Mouse (Mus musculus) forebrain, postnatal 0 days (tissue): ENCODE data around the gene Rbms3. TPM values are rescaled to one million over a fixed set of nuclear protein-coding genes. Genes with fewer than 3 reads are reported as not detected.

Source experiments
- ATAC-seq: fragments of 200-750 bp; cut with Nextera tagmentation; 2 replicates; pipeline ENCODE4 v1.8.0; 2017; ENCODE audit warnings: mild to moderate bottlenecking, moderate library complexity
- DNase-seq: peaks from one replicate; pipeline ENCODE4 v3.0.0-alpha.2; 2015
- H3K27ac ChIP-seq: fragments of 300-500 bp; sonication (generic); 2 replicates; pipeline ENCODE4 v1.5.1; 2014; ENCODE audit warnings: low read depth, mild to moderate bottlenecking, antibody characterized with exemption, low read length, moderate library complexity, mixed read lengths
- H3K27me3 ChIP-seq: fragments of 300-500 bp; sonication (generic); 2 replicates; pipeline ENCODE4 v1.6.1; 2014; ENCODE audit warnings: mild to moderate bottlenecking, low read length, mixed read lengths; ENCODE audit not compliant: insufficient read depth
- H3K36me3 ChIP-seq: fragments of 300-500 bp; sonication (generic); 2 replicates; pipeline ENCODE4 v1.6.1; 2014; ENCODE audit warnings: mild to moderate bottlenecking, moderate library complexity; ENCODE audit not compliant: insufficient read depth
- H3K4me1 ChIP-seq: fragments of 300-500 bp; sonication (generic); 2 replicates; pipeline ENCODE4 v1.6.1; 2014; ENCODE audit warnings: antibody characterized with exemption; ENCODE audit not compliant: insufficient read depth
- H3K4me2 ChIP-seq: fragments of 300-500 bp; sonication (generic); 2 replicates; pipeline ENCODE4 v1.6.1; 2014; ENCODE audit warnings: low read depth, mild to moderate bottlenecking, moderate library complexity
- H3K4me3 ChIP-seq: fragments of 300-500 bp; sonication (generic); 2 replicates; pipeline ENCODE4 v1.5.1; 2014; ENCODE audit warnings: low read depth, low read length, mixed read lengths
- H3K9ac ChIP-seq: fragments of 300-500 bp; sonication (generic); 2 replicates; pipeline ENCODE4 v1.6.1; 2014; ENCODE audit warnings: mild to moderate bottlenecking
- H3K9me3 ChIP-seq: fragments of 300-500 bp; sonication (generic); 2 replicates; pipeline ENCODE4 v1.6.1; 2016; ENCODE audit warnings: low read length
- CTCF ChIP-seq: sonication (generic); IDR thresholded peaks from 2 replicates; pipeline ENCODE4 v1.5.1; 2016; ENCODE audit warnings: antibody characterized with exemption, control low read depth, low read depth
- WGBS: fragments of 180-500 bp; shearing (Covaris S2); extraction: QIAGEN DNeasy Blood & Tissue Kit; methylation state at CpG from one replicate; pipeline ENCODE4 v1.1.7; 2014; 5-methylcytosine and 5-hydroxymethylcytosine counted together
- polyA plus RNA-seq: library from polyadenylated mRNA; unstranded; fragments of >200 nt; fragmentation: Nextera tagmentation; extraction: Ambion mirVana; gene quantifications from 2 replicates; pipeline ENCODE4 v1.2.1, GENCODE M21; 2015
- total RNA-seq: library from RNA; depleted of rRNA; stranded (reverse); fragments of >200 nt; gene quantifications from 2 replicates; pipeline ENCODE4 v1.2.3, GENCODE M21; 2014

Gene Rbms3
- total and polyA plus RNA-seq, 2 experiments from 2014 or later, result 29.9 to 38.8 TPM

DNA sequence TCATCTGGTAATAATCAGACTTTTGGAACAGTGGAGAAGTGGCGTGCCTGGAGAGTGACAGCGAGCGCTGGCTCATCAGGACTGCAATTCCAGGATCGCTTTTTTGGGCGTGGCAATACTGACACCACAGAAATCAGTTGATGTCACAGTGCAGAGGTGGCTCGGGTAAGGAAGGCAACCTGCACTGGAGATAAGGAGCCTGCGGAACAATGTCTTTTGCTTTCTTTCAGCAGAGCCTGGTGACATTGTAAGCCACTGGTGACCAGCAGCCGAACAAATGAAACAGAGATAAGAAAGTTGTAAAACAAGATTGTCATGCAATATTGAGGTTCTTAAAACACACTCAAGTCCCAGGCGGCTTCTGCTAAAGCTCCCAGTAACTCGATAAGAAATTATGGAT lies 998.9 kb downstream of the Rbms3 start:
- Histone ChIP-seq H3K36me3 (no peaks in the 10 kb centered on the region), H3K9ac (no peak overlapping the region), H3K27me3 (no peaks in the 10 kb centered on the region), H3K27ac (no peak overlapping the region), H3K4me1 (no peaks in the 10 kb centered on the region), H3K4me3 (no peak overlapping the region), H3K9me3 (no peaks in the 10 kb centered on the region), H3K4me2 (no peak overlapping the region)
- TF ChIP-seq CTCF, result no peak
- ATAC-seq (no peak), DNase-seq (no peak)
- WGBS, result 81% methylated on average over 10 of the region's 10 CpGs

GRCm38 (mm10) chr9:116620434-116620833 lies 1009.3 kb downstream of the Rbms3 start:
- ATAC-seq (no peak), DNase-seq (no peak)
- Histone ChIP-seq H3K9me3 (no peaks in the 10 kb centered on the region), H3K36me3 (no peaks in the 10 kb centered on the region), H3K27me3 (no peaks in the 10 kb centered on the region), H3K4me3 (no peak overlapping the region), H3K9ac (no peak overlapping the region), H3K4me2 (no peak overlapping the region), H3K4me1 (0 out of 2 replicates have a peak, but pooled peaks cover 5% of the 10 kb centered on the region), H3K27ac (no peak overlapping the region)
- WGBS, result 77% methylated on average over 5 of the region's 5 CpGs
- no peak for TF ChIP-seq CTCF

DNA sequence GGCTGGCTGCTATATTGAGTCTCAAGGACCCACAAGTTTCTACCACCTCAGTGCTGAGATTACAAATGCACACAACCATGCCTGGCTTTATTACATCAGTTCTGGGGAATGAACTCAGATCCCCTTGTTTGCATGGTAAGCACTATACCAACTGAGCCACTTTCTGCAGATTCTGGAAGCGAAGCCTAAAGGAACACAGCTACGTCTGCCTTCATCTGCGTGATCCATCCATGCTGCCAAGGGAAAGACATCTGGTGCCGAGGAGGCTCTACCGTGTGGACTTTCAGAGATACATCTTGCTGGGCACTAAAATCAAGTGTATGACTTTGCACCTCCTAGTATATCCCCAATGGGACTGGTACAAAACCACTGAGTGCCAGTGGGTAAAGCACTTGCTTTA lies 1010.8 kb downstream of the Rbms3 start:
- H3K4me2 ChIP-seq, result no peak overlapping the region
- no peak overlapping the region for H3K4me3 ChIP-seq
- ATAC-seq, result no peak
- H3K27me3 ChIP-seq, result no peaks in the 10 kb centered on the region
- DNase-seq, result no peak
- H3K9ac ChIP-seq, result no peak overlapping the region
- 0 out of 2 replicates have a peak, but pooled peaks cover 5% of the 10 kb centered on the region for H3K4me1 ChIP-seq
- 88% methylated on average over 5 of the region's 5 CpGs for WGBS
- no peaks in the 10 kb centered on the region for H3K9me3 ChIP-seq
- no peaks in the 10 kb centered on the region for H3K36me3 ChIP-seq
- H3K27ac ChIP-seq, result no peak overlapping the region
- TF ChIP-seq CTCF, result no peak

GRCm38 (mm10) chr9:116613276-116613675 lies 1016.4 kb downstream of the Rbms3 start:
- H3K9me3 ChIP-seq, result no peaks in the 10 kb centered on the region
- no peak for ATAC-seq
- no peaks in the 10 kb centered on the region for H3K4me1 ChIP-seq
- H3K36me3 ChIP-seq, result no peaks in the 10 kb centered on the region
- no peaks in the 10 kb centered on the region for H3K27me3 ChIP-seq
- no peak overlapping the region for H3K27ac ChIP-seq
- DNase-seq, result no peak
- H3K4me3 ChIP-seq, result no peak overlapping the region
- H3K4me2 ChIP-seq, result no peak overlapping the region
- 88% methylated on average over 7 of the region's 7 CpGs for WGBS
- no peak for TF ChIP-seq CTCF
- H3K9ac ChIP-seq, result no peak overlapping the region

DNA sequence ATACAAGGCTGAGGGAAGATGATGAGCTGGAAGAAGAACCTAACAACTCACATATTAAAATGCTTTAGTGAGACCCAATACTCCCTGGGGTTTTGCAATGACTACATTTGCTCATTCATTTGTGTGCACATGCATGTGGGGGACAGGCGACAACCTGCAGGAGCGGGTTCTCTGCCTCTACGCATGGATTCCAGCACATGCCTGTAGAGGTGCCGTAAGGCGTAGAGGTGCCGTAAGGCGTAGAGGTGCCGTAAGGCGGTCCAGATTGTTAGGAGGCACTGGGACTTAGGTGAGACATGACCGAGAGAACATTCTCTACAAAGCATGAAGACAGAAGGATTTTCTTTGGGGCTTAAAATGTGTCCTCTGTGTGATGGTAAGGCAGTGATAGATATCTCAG lies 1033.7 kb downstream of the Rbms3 start:
- no peak for ATAC-seq
- 98% methylated on average over 10 of the region's 10 CpGs for WGBS
- Histone ChIP-seq H3K36me3 (no peaks in the 10 kb centered on the region), H3K9ac (no peak overlapping the region), H3K4me3 (no peak overlapping the region), H3K27me3 (no peaks in the 10 kb centered on the region), H3K4me2 (no peak overlapping the region), H3K4me1 (no peaks in the 10 kb centered on the region), H3K9me3 (no peaks in the 10 kb centered on the region), H3K27ac (no peak overlapping the region)
- no peak for DNase-seq
- no peak for TF ChIP-seq CTCF

DNA sequence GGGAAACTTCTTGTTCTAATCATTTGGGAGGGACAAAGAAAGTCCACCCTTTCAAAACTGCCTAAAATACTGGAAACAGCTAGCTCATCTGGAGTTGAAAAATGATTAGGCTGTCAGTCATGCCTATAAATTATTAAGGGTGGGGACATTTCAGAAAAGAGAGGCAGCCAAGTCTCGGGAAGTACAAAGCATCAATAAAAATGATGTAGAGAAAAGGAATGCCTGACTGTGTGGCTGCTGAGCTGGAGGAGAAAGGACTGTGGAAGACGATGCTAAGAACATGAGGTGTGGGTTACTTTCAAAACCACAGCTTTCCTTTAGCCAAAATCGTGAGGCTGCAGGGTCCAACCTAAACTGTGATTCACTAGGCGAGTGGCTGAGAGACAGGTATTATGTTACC lies 1037.2 kb downstream of the Rbms3 start:
- Histone ChIP-seq H3K9ac (no peak overlapping the region), H3K36me3 (no peaks in the 10 kb centered on the region), H3K4me3 (no peak overlapping the region), H3K27me3 (no peaks in the 10 kb centered on the region), H3K27ac (no peak overlapping the region), H3K4me2 (no peak overlapping the region), H3K9me3 (0 out of 2 replicates have a peak, but pooled peaks cover 4% of the 10 kb centered on the region), H3K4me1 (no peaks in the 10 kb centered on the region)
- TF ChIP-seq CTCF, result no peak
- DNase-seq (no peak), ATAC-seq (no peak)
- 88% methylated on average over 4 of the region's 4 CpGs for WGBS

- no peak for TF ChIP-seq CTCF
- Histone ChIP-seq H3K27ac (no peak overlapping the region), H3K9me3 (0 out of 2 replicates have a peak, but pooled peaks cover 4% of the 10 kb centered on the region), H3K4me1 (no peaks in the 10 kb centered on the region), H3K36me3 (no peaks in the 10 kb centered on the region), H3K27me3 (no peaks in the 10 kb centered on the region), H3K9ac (no peak overlapping the region), H3K4me3 (no peak overlapping the region), H3K4me2 (no peak overlapping the region)
- DNase-seq, result no peak
- no peak; the same call in 1 of the 2 replicates for ATAC-seq
- 80% methylated on average over 9 of the region's 9 CpGs for WGBS
Measured at GRCm38 (mm10) chr9:116591071-116591470, 1038.6 kb downstream of the Rbms3 start.

- Histone ChIP-seq H3K4me1 (no peaks in the 10 kb centered on the region), H3K9ac (no peak overlapping the region), H3K4me3 (no peak overlapping the region), H3K27ac (no peak overlapping the region), H3K27me3 (no peaks in the 10 kb centered on the region), H3K9me3 (no peaks in the 10 kb centered on the region), H3K36me3 (no peaks in the 10 kb centered on the region), H3K4me2 (no peak overlapping the region)
- ATAC-seq (no peak), DNase-seq (no peak)
- 87% methylated on average over 2 of the region's 2 CpGs for WGBS
- no peak for TF ChIP-seq CTCF
Measured at GRCm38 (mm10) chr9:116569680-116570079, 1060.0 kb downstream of the Rbms3 start.
